Mouse (Mus musculus): Measurements from ENCODE around the gene Eml4. TPM values are rescaled to one million over a fixed set of nuclear protein-coding genes. Genes with fewer than 3 reads are reported as not detected.

Gene Eml4
- polyA plus RNA-seq, 1 experiment from 2014 or later, result 52.6 TPM

- no peak for ATAC-seq (ENCODE audit: low FRiP score, low read depth)
- H3K4me1 ChIP-seq, result peaks cover 12% of the 10 kb centered on the region
- no peaks in the 10 kb centered on the region for H3K9me3 ChIP-seq
- H3K27me3 ChIP-seq (replicated peaks), result no peaks in the 10 kb centered on the region
- no peak overlapping the region for H3K27ac ChIP-seq
- H3K4me2 ChIP-seq (replicated peaks), result no peak overlapping the region
- H3K9ac ChIP-seq, result no peak overlapping the region
- H3K4me3 ChIP-seq, result no peak overlapping the region
- no peaks in the 10 kb centered on the region for H3K36me3 ChIP-seq
Measured at GRCm38 (mm10) chr17:83374123-83374522, 23.4 kb downstream of the Eml4 start.

GRCm38 (mm10) chr17:83375848-83376247 is 25.1 kb downstream of the Eml4 start:
- Histone ChIP-seq H3K9me3 (no peaks in the 10 kb centered on the region), H3K36me3 (no peaks in the 10 kb centered on the region), H3K4me3 (no peak overlapping the region), H3K27me3 (replicated peaks) (no peaks in the 10 kb centered on the region), H3K9ac (no peak overlapping the region), H3K27ac (no peak overlapping the region), H3K4me1 (peaks cover 12% of the 10 kb centered on the region), H3K4me2 (replicated peaks) (no peak overlapping the region)
- WGBS, result 56% methylated on average over 3 of the region's 3 CpGs
- ATAC-seq (ENCODE audit: low FRiP score, low read depth), result no peak

GRCm38 (mm10) chr17:83376801-83377200 is 26.1 kb downstream of the Eml4 start:
- no peaks in the 10 kb centered on the region for H3K27me3 ChIP-seq (replicated peaks)
- H3K4me1 ChIP-seq, result peaks cover 12% of the 10 kb centered on the region
- no peak for ATAC-seq (ENCODE audit: low FRiP score, low read depth)
- H3K4me2 ChIP-seq (replicated peaks), result no peak overlapping the region
- H3K27ac ChIP-seq, result no peak overlapping the region
- no peaks in the 10 kb centered on the region for H3K9me3 ChIP-seq
- H3K4me3 ChIP-seq, result no peak overlapping the region
- H3K9ac ChIP-seq, result no peak overlapping the region
- 65% methylated on average over 4 of the region's 4 CpGs for WGBS
- no peaks in the 10 kb centered on the region for H3K36me3 ChIP-seq

- no peak overlapping the region for H3K27ac ChIP-seq
- WGBS, result 51% methylated on average over 10 of the region's 10 CpGs
- no peak overlapping the region for H3K9ac ChIP-seq
- H3K9me3 ChIP-seq, result no peaks in the 10 kb centered on the region
- H3K36me3 ChIP-seq, result no peaks in the 10 kb centered on the region
- peaks cover 12% of the 10 kb centered on the region for H3K4me1 ChIP-seq
- ATAC-seq (ENCODE audit: low FRiP score, low read depth), result peak; percentile 33; the same call in 1 of the 2 replicates
- H3K4me2 ChIP-seq (replicated peaks), result no peak overlapping the region
- no peak overlapping the region for H3K4me3 ChIP-seq
- no peaks in the 10 kb centered on the region for H3K27me3 ChIP-seq (replicated peaks)
Measured at GRCm38 (mm10) chr17:83377755-83378443, 27.2 kb downstream of the Eml4 start.

- H3K27me3 ChIP-seq (replicated peaks), result no peaks in the 10 kb centered on the region
- no peak overlapping the region for H3K27ac ChIP-seq
- 49% methylated on average over 4 of the region's 4 CpGs for WGBS
- ATAC-seq (ENCODE audit: low FRiP score, low read depth), result 0 out of 2 replicates have a peak, but pooled peaks have one; percentile 37
- no peak overlapping the region for H3K4me2 ChIP-seq (replicated peaks)
- no peak overlapping the region for H3K9ac ChIP-seq
- no peaks in the 10 kb centered on the region for H3K9me3 ChIP-seq
- H3K4me1 ChIP-seq, result peaks cover 12% of the 10 kb centered on the region
- H3K4me3 ChIP-seq, result no peak overlapping the region
- H3K36me3 ChIP-seq, result no peaks in the 10 kb centered on the region
Measured at GRCm38 (mm10) chr17:83378444-83378762, 27.7 kb downstream of the Eml4 start.

GRCm38 (mm10) chr17:83379366-83379765 is 28.6 kb downstream of the Eml4 start:
- Histone ChIP-seq H3K27me3 (replicated peaks) (no peaks in the 10 kb centered on the region), H3K27ac (no peak overlapping the region), H3K4me3 (no peak overlapping the region), H3K4me2 (replicated peaks) (no peak overlapping the region), H3K4me1 (peaks cover 12% of the 10 kb centered on the region), H3K9ac (no peak overlapping the region), H3K36me3 (no peaks in the 10 kb centered on the region), H3K9me3 (no peaks in the 10 kb centered on the region)
- ATAC-seq (ENCODE audit: low FRiP score, low read depth), result no peak
- 90% methylated on average over 2 of the region's 2 CpGs for WGBS

GRCm38 (mm10) chr17:83379791-83380190 is 29.1 kb downstream of the Eml4 start:
- H3K27ac ChIP-seq, result no peak overlapping the region
- peaks cover 12% of the 10 kb centered on the region for H3K4me1 ChIP-seq
- H3K27me3 ChIP-seq (replicated peaks), result no peaks in the 10 kb centered on the region
- no peak for ATAC-seq (ENCODE audit: low FRiP score, low read depth)
- H3K9me3 ChIP-seq, result no peaks in the 10 kb centered on the region
- H3K4me3 ChIP-seq, result no peak overlapping the region
- WGBS, result 81% methylated on average over 3 of the region's 3 CpGs
- H3K4me2 ChIP-seq (replicated peaks), result no peak overlapping the region
- no peak overlapping the region for H3K9ac ChIP-seq
- H3K36me3 ChIP-seq, result no peaks in the 10 kb centered on the region

GRCm38 (mm10) chr17:83382752-83383151 is 32.0 kb downstream of the Eml4 start:
- no peaks in the 10 kb centered on the region for H3K9me3 ChIP-seq
- H3K4me3 ChIP-seq, result no peak overlapping the region
- H3K4me2 ChIP-seq (replicated peaks), result no peak overlapping the region
- H3K27me3 ChIP-seq (replicated peaks), result no peaks in the 10 kb centered on the region
- no peaks in the 10 kb centered on the region for H3K36me3 ChIP-seq
- peaks cover 10% of the 10 kb centered on the region for H3K4me1 ChIP-seq
- no peak overlapping the region for H3K9ac ChIP-seq
- no peak for ATAC-seq (ENCODE audit: low FRiP score, low read depth)
- WGBS, result 93% methylated on average over 5 of the region's 5 CpGs
- no peak overlapping the region for H3K27ac ChIP-seq

- Histone ChIP-seq H3K9ac (no peak overlapping the region), H3K27me3 (replicated peaks) (no peaks in the 10 kb centered on the region), H3K9me3 (no peaks in the 10 kb centered on the region), H3K4me2 (replicated peaks) (no peak overlapping the region), H3K4me3 (no peak overlapping the region), H3K4me1 (no peaks in the 10 kb centered on the region), H3K36me3 (no peaks in the 10 kb centered on the region), H3K27ac (no peak overlapping the region)
- WGBS, result 85% methylated on average over 2 of the region's 2 CpGs
- no peak for ATAC-seq (ENCODE audit: low FRiP score, low read depth)
Measured at GRCm38 (mm10) chr17:83384981-83385380, 34.2 kb downstream of the Eml4 start.

GRCm38 (mm10) chr17:83387161-83387560 is 36.4 kb downstream of the Eml4 start:
- ATAC-seq (ENCODE audit: low FRiP score, low read depth), result no peak
- H3K27ac ChIP-seq, result no peak overlapping the region
- 76% methylated on average over 3 of the region's 3 CpGs for WGBS
- H3K4me3 ChIP-seq, result no peak overlapping the region
- H3K4me1 ChIP-seq, result no peaks in the 10 kb centered on the region
- no peaks in the 10 kb centered on the region for H3K27me3 ChIP-seq (replicated peaks)
- H3K4me2 ChIP-seq (replicated peaks), result no peak overlapping the region
- H3K9me3 ChIP-seq, result no peaks in the 10 kb centered on the region
- H3K9ac ChIP-seq, result no peak overlapping the region
- no peaks in the 10 kb centered on the region for H3K36me3 ChIP-seq

- Histone ChIP-seq H3K36me3 (no peaks in the 10 kb centered on the region), H3K4me2 (replicated peaks) (no peak overlapping the region), H3K4me3 (no peak overlapping the region), H3K9ac (no peak overlapping the region), H3K27ac (no peak overlapping the region), H3K4me1 (no peaks in the 10 kb centered on the region), H3K9me3 (no peaks in the 10 kb centered on the region), H3K27me3 (replicated peaks) (no peaks in the 10 kb centered on the region)
- 97% methylated on average over 3 of the region's 3 CpGs for WGBS
- ATAC-seq (ENCODE audit: low FRiP score, low read depth), result no peak
Measured at GRCm38 (mm10) chr17:83394013-83394412, 43.3 kb downstream of the Eml4 start.

GRCm38 (mm10) chr17:83397571-83398100 is 46.9 kb downstream of the Eml4 start:
- H3K4me2 ChIP-seq (replicated peaks), result no peak overlapping the region
- no peaks in the 10 kb centered on the region for H3K4me1 ChIP-seq
- no peak overlapping the region for H3K27ac ChIP-seq
- H3K4me3 ChIP-seq, result no peak overlapping the region
- WGBS, result 70% methylated on average over 6 of the region's 6 CpGs
- no peaks in the 10 kb centered on the region for H3K9me3 ChIP-seq
- H3K27me3 ChIP-seq (replicated peaks), result no peaks in the 10 kb centered on the region
- no peak for ATAC-seq (ENCODE audit: low FRiP score, low read depth)
- H3K36me3 ChIP-seq, result no peaks in the 10 kb centered on the region
- no peak overlapping the region for H3K9ac ChIP-seq

GRCm38 (mm10) chr17:83398756-83399155 is 48.0 kb downstream of the Eml4 start:
- ATAC-seq (ENCODE audit: low FRiP score, low read depth), result no peak
- H3K4me1 ChIP-seq, result no peaks in the 10 kb centered on the region
- no peak overlapping the region for H3K4me3 ChIP-seq
- H3K4me2 ChIP-seq (replicated peaks), result no peak overlapping the region
- 92% methylated on average over 1 of the region's 1 CpGs for WGBS
- no peak overlapping the region for H3K27ac ChIP-seq
- H3K36me3 ChIP-seq, result peaks cover 9% of the 10 kb centered on the region
- no peaks in the 10 kb centered on the region for H3K9me3 ChIP-seq
- H3K9ac ChIP-seq, result no peak overlapping the region
- H3K27me3 ChIP-seq (replicated peaks), result no peaks in the 10 kb centered on the region
